Mouse (Mus musculus) thymus, postnatal 10 days (tissue): ENCODE measurements around the gene Ank3.

ENCODE experiments used
- DNase-seq, 2 experiments: peaks; one replicate each; pipeline ENCODE4 v3.0.0; 2021; ENCODE audit warnings: low spot score in 2 of 2

Ank3 gene

DNA sequence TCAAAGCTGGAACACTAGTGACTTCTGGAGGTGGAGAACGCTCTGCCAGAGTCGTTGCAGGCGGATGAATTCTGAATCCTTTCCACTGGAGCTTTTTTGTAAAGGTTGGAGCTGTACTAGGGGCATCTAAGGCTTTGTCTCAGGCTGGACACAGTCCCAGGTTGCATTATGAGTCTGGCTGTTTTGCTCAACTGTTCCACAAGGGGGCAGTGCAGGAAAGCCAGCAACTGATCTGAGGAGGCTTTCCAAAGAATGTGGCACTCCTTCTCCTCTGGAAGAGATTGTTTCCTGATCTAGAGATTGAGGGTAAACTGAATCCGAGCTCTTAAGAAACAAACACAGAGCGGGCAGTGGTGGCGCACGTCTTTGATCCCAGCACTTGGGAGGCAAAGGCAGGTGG lies 263.8 kb downstream of the Ank3 start:
- peak in 1 of 2 experiments; percentile 50 for DNase-seq

DNA sequence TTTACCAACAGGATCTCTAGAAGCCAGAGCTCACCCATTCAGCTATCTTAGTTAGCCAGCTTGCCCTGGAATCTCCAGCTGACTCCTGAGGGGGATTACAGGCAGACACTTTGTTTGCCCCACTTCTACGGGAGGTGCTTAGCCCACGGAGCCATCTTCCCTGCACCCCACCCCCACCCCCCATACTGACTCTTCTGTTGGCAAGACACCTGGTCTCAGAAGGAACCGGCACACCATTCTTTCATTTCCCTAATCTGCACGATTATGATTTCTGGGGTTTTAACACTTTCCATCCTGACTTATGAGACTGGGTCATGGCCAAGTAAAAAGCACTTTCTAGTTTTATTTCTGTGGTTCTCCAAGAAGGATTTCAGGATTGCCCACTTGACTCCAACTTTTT lies 268.9 kb downstream of the Ank3 start:
- no peak for DNase-seq

DNA sequence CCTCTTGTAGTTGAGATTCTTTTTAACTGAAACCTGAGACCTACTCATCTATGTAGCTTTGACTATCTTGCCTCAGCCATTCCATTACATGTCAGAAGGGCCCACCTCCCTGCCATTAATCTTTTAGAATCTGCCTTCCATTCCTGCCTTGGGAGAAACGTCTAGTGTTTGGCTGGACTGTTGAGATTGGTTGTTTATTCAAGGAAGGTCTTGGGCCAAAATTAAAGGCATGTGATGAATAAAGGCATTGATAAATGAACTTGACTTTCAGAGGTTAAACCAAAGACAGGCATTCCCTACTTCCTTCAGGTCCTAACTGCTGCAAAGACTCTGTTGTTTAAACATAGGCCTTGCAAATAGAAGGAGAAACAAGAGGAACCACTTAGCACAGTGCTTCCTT lies 271.9 kb downstream of the Ank3 start:
- no peak for DNase-seq

DNA sequence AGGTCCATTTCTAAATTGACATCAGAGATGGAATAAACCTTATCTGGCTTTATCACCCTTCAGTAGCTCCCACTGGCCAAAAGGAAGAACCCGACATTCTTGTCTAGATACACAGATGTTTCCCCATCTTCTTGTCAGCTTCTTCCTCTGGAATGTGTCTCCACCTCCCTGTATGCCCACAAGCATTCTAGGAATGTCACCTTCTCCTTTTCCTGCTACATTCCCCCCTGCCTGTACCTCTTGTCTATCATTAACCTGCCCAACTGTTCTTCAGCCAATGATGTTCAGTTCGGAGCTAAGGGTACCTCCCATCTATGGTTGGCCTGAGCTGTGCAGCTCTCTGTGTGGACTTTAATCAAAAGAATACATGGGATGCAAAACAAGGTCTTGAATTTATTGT lies 272.4 kb downstream of the Ank3 start:
- no peak for DNase-seq

DNA sequence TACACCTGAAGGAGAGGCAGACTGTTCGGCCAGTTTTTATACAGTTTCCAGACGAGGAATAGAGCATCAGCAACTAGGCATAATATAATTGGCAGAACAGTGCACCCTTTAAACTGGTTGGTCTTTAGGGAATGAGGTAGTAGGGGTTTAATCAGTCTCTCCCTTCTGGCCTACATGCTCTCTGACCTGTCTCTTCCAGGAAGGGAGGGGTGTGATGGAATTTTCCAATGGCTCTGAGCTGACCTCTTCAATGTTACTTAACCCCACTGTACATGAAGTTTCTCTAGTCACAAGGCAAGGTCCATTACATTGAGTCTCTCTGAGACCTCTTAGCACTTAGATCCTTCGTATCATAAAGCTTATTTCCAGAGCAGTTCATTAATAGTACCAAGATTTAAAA lies 272.9 kb downstream of the Ank3 start:
- no peak for DNase-seq

DNA sequence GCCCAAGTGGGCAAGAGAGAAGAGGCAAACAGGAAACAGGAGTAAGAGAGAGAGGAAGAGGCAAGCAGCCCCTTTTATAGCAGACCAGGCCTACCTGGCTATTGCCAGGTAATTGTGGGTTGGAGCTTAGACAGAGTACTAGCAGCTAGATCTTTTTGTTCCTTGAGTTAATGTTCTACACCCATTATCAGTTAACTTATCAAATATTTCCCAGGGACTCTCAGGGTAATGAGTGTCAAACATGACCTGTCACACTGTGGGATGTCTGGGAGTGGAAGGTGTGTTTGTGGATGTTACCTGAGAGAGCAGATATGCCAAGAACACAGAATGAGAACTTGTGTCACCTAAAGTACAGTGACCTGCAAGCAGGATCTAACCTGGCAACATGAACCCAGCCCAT lies 274.0 kb downstream of the Ank3 start:
- DNase-seq, result no peak

DNA sequence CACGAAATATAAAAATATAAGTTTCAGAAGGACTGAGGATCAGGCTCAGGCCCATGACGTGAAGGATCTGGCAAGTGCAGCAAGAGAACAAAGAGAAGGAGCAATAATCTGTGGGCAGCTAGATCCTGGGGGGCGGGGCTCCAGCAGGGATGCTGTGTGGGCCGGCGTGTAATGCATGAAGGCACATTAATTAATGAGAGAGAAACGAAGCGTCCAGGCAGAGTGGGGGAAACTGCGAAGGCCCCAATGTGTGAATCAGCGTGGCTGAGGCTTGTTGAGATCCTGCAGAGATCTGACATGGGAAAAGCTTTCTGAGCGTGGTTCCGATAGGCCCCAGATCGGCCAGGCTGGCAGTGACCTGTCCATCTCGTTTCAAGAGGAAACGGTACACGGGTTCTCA lies 279.7 kb downstream of the Ank3 start:
- no peak for DNase-seq

DNA sequence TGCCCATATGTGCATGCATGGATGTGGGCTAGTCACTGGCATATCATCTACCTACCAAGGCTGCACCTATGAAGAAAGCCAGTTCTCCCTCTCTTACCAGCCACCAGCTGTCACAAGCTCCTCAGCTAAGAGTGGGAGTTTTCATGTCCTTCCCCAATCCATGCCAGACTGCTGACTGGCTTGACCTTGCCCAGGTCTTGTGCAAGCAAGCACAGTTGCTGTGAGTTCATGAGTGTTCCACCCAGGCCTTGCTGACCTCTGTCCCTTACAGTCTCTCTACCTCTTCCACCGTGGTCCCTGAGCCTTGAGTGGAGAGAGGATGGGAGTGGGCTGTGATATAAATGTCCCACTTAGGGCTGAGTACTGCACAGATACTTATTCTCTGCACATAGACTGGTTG lies 287.8 kb downstream of the Ank3 start:
- no peak for DNase-seq

DNA sequence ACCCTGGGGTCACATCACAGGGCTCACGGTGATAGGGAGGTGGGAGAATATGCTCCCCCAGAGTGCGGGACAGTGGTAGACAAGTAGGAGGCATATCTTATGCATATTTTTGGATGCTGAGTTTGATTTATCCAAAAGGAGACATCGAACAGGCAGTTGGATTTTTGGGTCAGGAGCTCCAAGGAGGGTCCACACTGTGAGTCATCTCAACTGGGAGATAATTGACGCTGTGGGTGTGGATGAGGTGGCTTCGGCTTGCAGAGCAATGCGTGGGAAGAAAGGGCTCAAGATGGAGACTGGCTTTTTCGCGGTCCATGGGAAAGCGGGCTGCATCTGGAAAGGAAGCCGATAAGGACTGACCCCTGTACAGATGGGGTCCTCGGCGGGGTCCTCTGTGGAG lies 290.5 kb downstream of the Ank3 start:
- no peak for DNase-seq

DNA sequence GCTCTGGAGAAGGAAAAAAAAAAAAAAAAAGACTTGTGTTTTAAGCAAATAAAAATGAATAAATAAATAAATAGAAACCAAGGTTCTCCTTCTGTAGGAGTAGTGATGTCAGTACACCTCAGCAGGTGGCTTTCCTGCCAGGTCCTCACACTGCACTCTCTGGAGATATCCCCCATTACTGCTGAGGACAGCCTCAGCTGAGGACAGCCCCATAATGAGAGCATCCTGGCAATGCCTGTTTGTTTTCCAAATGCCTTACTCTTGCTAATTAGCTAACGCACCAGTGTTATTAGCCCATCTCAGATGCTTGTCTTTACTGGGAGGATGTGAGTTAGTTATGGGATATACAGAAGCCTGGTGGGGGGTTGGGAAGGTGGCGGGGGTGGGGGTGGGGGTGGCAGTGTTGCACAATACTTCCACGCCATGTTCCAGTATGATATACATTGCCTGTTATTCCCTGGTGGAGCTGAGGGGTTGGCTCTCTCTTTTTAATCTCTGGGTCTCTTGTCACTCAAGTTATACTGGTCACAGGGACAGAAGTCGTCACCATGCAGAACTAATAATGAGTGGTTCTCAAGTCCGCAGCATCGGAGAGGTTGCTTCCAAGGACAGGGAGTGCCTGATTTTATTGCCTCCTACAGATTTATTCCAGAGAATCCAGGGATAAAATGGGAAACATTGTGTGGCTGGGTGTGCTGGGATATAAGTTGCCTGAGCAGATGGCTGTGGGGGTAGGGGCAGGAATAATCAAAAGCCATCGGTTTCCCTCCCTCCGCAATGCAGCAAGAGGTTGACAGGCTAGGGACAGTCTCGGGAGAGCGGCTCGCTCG lies 291.8 kb downstream of the Ank3 start:
- no peak for DNase-seq

DNA sequence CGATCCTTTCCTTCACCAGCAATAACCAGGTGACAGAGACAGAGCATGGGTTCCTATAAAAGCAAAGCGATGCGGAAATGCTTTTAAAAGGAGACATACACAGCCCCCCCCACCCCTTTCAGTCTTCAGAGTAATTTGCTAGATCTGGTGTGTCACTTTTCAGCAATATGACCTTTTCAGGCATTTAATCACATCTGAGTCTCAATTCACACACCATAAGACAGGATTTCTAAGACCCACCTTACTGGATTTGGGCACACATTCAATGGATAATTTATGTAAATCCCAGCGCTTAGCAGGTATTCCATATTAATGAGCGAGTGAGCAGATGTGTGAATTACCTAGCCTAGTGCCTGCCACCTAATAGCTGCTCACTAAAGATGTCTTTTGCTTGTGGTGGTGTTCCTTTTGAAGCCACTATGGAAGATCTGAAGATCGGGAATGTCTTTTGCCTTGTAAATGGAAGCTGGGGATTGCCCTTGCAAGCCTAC lies 292.4 kb downstream of the Ank3 start:
- DNase-seq, result no peak

DNA sequence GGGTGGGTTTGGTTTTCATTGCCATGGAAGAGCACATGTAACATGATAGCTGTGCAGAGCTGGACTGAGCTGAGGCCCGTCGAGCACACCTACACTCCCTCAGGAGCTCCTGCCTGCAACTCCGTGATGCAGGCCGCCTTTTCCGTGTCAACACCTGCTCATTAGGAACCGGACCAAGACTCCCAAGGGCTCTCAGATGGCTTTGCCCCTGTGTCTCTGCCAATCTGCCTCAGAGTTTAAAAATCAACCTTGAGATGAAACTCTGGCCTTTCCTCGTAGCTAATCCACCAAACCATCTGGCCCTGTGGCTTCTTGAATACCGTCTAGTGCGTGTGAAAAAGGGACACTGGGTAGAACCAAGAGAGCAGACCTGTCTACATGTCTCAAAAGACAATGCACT lies 297.4 kb downstream of the Ank3 start:
- no peak for DNase-seq

DNA sequence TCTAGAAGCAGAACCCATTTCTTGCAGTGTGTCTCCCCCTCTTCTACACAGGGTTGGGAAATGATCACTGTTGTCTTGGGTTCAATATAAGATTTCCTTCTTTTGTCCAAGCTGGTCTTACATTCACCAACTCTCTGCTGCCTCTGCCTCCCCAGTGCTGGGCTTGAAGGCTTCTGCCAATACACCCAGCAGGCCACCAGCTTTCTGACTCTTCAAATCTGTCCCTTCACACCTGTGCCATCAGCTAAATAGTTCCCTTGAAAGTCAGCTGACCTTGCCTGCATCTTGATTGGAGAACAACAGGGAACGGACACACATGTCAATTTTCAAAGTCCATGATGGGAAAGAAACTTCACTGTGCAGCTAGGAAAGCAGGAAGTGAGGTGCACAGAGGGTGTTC lies 300.1 kb downstream of the Ank3 start:
- no peak for DNase-seq

DNA sequence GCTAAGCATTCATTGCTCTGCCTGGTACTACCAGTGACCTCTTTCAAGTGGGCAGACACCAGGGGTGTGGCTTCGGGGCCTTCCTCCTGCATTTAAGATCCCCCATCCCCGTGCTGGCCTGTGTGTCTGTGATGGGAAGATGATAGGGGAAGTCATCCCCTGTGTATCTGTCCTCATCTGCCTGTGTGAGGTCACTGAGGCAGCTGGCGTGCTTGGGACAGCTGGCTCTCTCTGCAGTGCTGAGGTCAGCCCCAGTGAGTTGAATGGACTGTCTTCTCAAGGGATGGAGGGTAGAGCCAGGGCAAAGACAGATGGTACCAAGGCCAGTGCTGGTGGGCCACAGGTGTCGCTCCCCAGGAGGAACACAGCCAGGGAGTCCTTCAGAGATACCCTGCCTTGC lies 302.7 kb downstream of the Ank3 start:
- DNase-seq, result no peak

DNA sequence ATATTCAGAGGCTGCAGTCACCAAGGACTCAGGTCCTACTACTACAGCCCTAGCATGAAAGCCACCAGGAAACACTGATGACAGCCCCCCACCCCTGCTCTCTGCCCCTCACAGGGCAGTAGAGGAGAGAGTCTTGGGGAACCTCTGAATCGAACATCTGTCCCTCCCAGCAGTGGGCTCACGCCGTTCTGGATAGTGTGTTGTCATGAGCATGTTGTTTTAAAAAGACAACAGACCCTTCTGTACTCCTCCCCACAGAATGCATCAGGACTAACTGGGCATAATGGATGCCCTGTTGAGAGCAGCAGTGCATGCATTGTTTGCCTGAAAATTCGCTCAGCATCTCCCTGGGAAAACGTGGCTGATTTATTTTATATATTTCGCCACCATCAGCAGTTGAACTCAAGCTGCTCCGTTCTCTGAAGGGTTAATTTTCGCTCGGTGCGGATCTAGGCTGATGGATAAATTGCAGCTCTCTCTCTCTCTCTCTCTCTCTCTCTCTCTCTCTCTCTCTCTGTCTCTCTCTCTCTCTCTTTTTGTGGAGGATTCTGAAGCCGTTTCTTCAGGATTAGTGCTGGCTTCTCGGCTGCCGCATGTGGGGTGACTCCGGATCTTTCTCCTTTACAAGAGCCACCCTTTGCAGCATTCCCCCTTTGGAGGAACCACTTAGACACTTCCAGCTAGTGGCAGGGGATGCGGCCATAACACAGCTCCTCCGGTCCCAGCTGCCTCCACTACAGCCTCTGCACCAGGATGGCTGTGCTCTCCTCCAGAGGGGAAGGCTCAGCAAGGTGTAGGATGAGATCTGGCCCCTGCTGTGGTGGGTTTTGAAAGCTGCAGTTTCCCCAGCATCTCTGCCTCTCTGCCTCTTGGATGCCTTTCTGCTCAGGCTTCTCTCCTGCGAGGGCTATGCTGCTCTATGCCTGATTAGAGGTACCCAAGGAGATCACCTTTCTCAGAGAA lies 307.5 kb downstream of the Ank3 start:
- no peak for DNase-seq

DNA sequence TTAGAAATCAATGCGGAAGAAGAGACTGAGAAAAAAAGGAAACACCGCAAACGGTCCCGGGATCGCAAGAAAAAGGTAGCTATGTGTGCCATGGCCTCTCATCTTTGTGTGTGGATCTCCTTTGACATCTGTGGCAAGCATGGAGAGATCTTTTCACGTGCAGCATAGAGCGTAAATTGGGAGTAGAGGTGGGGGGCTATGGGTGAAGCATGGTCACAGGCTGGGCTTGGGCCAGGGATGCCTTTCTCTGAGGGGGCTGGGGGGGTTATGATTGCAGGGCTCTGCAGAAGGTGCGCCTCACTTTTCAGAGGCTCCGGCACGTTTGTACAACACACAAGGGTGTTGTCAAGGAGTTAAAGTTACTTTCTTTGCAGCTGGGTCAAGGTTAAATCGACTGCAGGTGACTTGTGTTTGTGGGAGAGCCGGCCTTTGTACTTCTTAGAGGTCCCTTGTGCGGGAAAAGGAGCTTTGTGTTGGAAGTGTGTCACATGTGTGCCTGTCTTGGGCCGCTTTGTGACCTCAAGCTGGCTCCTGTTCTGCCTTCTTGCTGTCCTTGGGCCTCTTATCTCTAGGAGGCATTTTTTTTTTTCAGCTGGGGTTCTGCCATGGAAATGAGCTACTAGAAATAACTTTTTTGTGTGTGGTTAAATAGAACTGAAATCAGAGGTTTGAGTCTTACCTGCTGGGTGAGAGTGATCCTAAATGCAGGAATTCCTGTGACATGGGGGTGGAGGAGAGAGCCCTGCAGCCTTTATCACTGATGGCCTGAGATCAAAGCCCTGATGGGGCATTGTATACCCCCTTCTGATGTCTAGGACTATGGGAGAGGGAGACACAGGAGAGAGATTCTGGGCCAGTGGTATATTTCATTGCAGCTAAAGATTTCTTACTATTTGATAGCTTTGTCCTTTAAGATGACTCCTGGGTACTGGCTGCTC lies 308.5 kb downstream of the Ank3 start:
- DNase-seq, result no peak

DNA sequence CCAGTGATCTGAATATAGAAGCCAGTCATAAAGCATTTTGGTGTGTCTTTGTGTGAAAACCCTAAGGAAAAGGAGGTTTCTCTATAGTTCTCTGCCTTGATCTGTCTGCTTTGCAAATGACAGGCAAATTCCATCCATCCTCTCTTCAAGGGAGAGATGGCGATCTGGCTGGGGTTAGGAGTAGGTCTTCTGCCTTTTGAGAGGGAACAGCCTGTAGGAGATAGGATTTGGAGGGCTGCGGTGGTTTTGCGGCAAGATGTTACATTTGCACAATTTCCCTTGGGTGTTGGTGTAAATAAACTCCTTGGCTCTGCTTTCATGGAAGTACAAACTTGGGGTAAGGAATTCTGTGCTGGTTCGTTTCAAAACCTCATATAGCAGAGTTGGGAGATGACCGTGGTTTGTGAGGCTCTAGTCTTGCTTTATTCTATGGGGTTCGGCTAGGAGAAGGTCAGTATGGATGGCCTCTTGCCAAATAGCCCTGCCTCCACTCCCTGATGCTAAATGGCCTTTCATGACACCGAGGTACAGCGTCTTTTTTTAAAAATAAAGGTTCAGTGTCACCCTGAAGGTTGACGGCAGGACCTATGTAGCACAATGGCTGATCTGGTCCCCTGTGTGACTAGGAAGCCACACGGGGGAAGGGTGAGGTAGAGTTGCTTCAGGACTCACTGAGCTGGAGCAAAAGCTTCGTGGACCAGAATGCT lies 309.4 kb downstream of the Ank3 start:
- no peak for DNase-seq

DNA sequence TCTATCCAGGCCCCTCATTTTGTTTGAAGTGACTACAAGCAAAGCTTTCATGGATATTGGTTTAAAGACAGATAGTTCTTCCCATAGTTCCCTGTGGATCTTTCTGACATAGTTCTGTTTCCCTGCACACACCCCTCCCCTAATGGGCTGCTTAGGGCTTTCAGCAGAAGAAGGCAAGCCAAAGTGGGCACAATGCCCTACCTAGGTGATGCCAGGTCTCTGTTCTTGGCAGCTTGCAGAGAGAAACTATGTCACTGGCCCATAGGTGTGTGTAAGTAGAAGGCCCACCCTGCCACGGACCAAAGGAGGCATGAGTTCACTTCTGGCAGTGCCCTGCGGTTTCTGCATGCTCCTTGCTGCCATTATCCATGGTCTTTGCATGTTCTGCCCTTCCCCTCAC lies 311.1 kb downstream of the Ank3 start:
- DNase-seq, result no peak

DNA sequence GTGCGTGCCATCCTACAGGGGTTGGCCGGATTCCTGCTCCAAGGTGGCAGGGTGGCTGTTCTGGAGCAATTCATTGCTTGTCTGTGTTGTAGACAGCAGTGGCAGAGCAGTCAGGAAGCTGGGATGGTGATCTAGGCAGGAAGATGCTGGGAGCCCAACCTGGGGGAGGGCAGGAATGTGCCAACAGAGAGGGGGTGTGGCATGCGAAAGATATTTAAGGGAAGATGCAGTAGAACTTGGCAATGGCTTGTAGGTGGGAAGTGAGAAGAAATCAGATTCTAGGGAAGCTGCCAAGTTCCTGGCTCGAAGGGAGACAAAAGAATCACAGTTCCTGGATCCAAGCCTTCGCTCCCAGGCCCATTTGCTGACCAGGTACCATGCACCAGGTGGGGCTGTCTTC lies 312.2 kb downstream of the Ank3 start:
- no peak for DNase-seq

DNA sequence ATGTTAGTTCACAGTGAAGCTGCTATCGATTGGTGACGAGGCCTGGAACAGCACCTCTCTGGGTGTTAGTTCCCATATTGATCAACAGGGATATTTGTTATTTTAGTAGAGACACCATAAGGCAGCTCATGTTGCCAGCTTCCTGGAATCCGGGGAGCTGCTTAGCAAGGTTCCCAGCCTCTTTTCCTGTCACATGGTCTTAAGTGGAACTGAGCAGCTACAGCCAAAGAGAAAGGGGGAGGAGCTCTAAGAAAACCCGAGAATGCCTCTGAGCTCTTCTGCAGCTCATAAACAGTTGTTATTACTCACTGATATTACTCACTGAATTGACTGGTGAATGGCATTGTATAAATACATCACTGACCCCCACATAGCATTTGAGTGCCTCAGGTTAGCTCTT lies 318.3 kb downstream of the Ank3 start:
- DNase-seq, result no peak

DNA sequence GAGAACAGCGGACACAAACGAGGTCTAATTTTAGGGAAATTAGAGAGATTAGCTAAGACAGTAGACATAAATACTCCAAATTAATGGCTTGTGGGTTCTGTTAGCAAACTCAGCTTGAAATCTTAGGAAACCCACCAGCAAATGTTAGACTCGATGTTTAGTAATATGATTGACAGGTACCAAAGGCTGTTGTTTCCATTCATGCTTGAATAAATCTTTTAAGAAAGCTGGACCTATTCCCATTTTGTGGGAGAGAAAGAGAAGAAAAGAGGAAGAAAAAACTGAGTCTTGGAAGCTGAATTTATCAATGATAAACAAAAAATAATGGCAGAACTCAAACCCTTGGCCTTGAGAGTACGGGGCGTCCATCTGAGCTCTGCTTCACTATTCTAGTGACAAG lies 320.8 kb downstream of the Ank3 start:
- no peak for DNase-seq
